Mouse (Mus musculus): ENCODE results near the gene Olfr470.
"Not testable (repeated sequence)": the region's sequence is repeated elsewhere in the genome, so short reads cannot be mapped to it uniquely, and the experiment has no call there.

Olfr470 gene

GRCm38 (mm10) chr7:107847390-107847789 is at the start of gene Olfr470:
Gene Olfr470 (minus strand): TSS chr7:107847490.
- in situ Hi-C loops (cut with MboI, MseI): not testable (repeated sequence)

- in situ Hi-C loops (cut with MboI, MseI): no loop called here
These were observed 5.6 kb downstream of the Olfr470 start for GRCm38 (mm10) chr7:107841719-107842118.

GRCm38 (mm10) chr7:107825441-107825840 is 21.8 kb downstream of the Olfr470 start, which contains the start of gene Olfr469:
Gene Olfr469 (minus strand): TSS chr7:107825541.
- in situ Hi-C loops (cut with MboI, MseI): not testable (repeated sequence)

- in situ Hi-C loops (cut with MboI, MseI): not testable (repeated sequence)
These were observed 23.4 kb downstream of the Olfr470 start for GRCm38 (mm10) chr7:107823867-107824266.

- in situ Hi-C loops (cut with MboI, MseI): no loop called here
These were observed 27.8 kb downstream of the Olfr470 start for GRCm38 (mm10) chr7:107819442-107819841.

GRCm38 (mm10) chr7:107811963-107812362 is 35.3 kb downstream of the Olfr470 start, which contains the start of gene Olfr467:
Gene Olfr467 (plus strand): TSS chr7:107812263.
- in situ Hi-C loops (cut with MboI, MseI): no loop called here

- in situ Hi-C loops (cut with MboI, MseI): no loop called here
These were observed 45.2 kb downstream of the Olfr470 start for GRCm38 (mm10) chr7:107802138-107802537.

- in situ Hi-C loops (cut with MboI, MseI): no loop called here
These were observed 46.2 kb downstream of the Olfr470 start, which contains the start of gene Ovch2 for GRCm38 (mm10) chr7:107801108-107801507. Gene Ovch2 (minus strand): TSS chr7:107801208.

GRCm38 (mm10) chr7:107796500-107796899 is 50.8 kb downstream of the Olfr470 start:
- in situ Hi-C loops (cut with MboI, MseI): no loop called here
